Mouse (Mus musculus): Measurements from ENCODE around the gene Cyp2d34.

The Cyp2d34 gene

DNA sequence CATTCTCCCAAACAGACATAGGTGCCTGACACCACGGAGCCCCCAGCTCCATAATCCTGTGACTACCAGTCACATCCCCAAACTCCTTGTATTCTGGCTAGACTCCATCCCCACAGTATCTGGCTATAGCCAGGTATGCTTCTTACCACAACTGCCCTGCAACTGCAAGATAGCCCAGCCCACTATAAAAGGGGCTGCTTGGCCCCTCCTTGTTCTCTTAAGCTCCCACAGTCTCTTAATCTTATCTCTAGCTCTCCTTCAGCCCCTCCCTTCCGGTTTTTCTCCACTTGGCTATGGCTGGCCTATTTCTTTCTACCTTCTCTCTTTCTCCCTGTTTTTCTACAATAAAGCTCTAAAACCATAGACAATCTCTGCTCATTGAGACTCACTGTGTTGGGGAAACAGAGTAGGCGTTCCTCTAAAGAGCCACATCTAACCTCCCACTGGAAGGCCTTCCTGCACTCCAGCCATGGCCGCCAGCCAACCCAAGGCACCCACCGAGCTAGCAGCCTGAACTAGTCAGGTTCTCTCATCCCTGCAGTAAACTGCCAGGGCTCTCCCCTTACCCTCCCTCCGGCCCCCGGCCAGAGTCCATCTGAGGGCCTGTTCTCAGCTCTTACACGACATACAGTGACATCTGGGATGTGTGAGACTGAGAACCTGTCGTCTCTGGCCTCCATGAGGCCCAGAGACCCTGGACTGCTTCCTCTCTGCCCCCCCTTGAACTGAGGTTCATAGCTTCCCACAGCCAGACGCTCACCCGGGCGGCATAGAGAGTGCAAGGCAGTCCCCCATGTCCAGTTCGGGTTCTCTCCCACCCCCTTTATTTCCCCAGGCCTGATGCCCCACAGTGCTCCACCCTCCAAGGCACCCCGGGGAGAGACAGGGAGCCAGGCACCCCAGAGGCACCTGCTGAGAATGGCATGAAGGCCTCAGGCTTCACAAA, 16.7 kb upstream of the Cyp2d34 start:
- no peak for TF ChIP-seq CTCF (conservative IDR thresholded peaks at IDR 0.05; ENCODE audit: low read length)
- no peak for TF ChIP-seq POU5F1 (IDR thresholded peaks at IDR 0.05; ENCODE audit: borderline replicate concordance, low read length)
- TF ChIP-seq NANOG (IDR thresholded peaks at IDR 0.05; ENCODE audit: borderline replicate concordance, low read length): no peak
- Histone ChIP-seq H3K4me3 (replicated peaks; ENCODE audit: low read length) (no peak overlapping the region), H3K27me3 (ENCODE audit: insufficient read depth, low read length) (no peaks in the 10 kb centered on the region), H3K9me3 (ENCODE audit: low read length) (peaks cover 10% of the 10 kb centered on the region), H3K36me3 (ENCODE audit: insufficient read depth, low read length) (no peaks in the 10 kb centered on the region), H3K4me1 (replicated peaks; ENCODE audit: low read depth, low read length) (no peaks in the 10 kb centered on the region; the same call in 1 of the 2 replicates)

DNA sequence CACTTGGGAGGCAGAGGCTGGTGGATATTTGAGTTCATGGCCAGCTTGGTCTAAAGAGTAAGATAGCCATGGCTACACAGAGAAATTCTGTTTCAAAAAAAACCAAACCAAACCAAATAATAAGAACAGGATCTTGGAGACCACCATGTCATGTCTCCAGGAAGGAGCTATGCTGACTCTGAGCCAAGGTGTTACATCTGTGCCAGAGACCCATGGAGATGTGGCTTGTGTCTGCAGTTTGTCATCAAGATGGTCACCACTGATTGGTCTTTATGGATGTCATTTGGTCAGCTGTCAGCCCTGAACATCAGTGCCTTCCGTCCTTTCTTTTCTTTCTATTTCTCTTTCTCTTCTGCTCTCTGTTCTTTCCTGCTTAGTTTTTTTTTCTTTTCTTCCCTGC, 14.2 kb upstream of the Cyp2d34 start:
- peaks cover 10% of the 10 kb centered on the region for H3K9me3 ChIP-seq (ENCODE audit: low read length)
- no peak overlapping the region for H3K4me3 ChIP-seq (replicated peaks; ENCODE audit: low read length)
- TF ChIP-seq NANOG (IDR thresholded peaks at IDR 0.05; ENCODE audit: borderline replicate concordance, low read length) (no peak), POU5F1 (IDR thresholded peaks at IDR 0.05; ENCODE audit: borderline replicate concordance, low read length) (no peak), CTCF (conservative IDR thresholded peaks at IDR 0.05; ENCODE audit: low read length) (no peak)
- no peaks in the 10 kb centered on the region for H3K36me3 ChIP-seq (ENCODE audit: insufficient read depth, low read length)
- H3K4me1 ChIP-seq (replicated peaks; ENCODE audit: low read depth, low read length): no peaks in the 10 kb centered on the region; the same call in 1 of the 2 replicates
- no peaks in the 10 kb centered on the region for H3K27me3 ChIP-seq (ENCODE audit: insufficient read depth, low read length)

DNA sequence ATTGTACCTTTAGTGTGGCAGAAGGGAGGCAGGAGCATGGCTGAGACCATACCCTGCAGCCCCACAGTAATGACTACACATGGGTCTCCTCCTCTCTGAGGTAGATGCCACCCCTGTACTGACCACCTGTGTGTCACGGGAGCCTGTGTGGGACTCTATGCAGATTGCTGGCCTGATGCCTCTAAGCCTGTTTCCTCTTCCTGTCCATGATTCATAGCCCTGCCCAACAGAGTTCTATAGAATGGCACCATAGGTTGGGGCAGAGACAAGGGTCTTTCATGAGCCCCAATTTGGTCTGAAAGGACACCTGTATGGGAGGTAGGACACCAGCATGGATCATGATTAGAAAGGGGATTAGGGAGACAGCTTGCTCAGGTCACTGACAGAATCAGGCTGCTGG, 1.2 kb upstream of the Cyp2d34 start:
- Histone ChIP-seq H3K36me3 (ENCODE audit: insufficient read depth, low read length) (no peaks in the 10 kb centered on the region), H3K27me3 (ENCODE audit: insufficient read depth, low read length) (no peaks in the 10 kb centered on the region), H3K4me1 (replicated peaks; ENCODE audit: low read depth, low read length) (no peaks in the 10 kb centered on the region), H3K4me3 (replicated peaks; ENCODE audit: low read length) (no peak overlapping the region), H3K9me3 (ENCODE audit: low read length) (peaks cover 15% of the 10 kb centered on the region)
- no peak for TF ChIP-seq POU5F1 (IDR thresholded peaks at IDR 0.05; ENCODE audit: borderline replicate concordance, low read length)
- no peak for TF ChIP-seq NANOG (IDR thresholded peaks at IDR 0.05; ENCODE audit: borderline replicate concordance, low read length)
- TF ChIP-seq CTCF (conservative IDR thresholded peaks at IDR 0.05; ENCODE audit: low read length): no peak

DNA sequence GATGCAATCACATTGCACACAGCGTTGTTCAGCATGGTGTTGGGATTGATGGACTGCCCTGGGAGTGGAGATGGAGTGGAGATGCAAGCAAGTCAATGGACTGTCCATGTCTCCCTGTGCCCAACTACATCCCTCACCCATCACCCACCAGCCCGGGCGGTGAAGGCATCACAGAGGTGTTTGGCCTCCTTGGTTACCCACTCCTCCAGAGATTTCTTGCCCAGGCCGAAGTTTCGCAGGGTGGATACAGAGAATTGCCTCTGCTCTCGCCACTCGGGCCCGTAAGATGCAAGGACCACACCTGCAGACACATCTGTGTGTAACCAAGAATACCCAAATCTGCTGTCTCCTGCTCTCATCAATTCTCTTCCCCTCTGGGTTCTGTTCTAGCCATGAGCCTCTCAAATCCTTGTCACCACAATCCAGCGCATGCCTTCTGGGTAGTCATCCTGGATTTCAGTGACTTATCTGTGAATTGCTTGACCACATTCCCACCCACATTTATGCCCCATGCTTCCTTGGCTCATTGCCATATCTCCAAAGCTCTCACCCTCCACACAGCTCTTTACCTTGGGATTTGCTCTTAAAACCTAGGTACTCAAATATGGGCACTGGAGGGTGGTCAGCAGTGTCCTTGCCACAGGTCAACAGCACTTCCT, 2.3 kb downstream of the Cyp2d34 start:
- Histone ChIP-seq H3K9me3 (ENCODE audit: low read length) (peaks cover 31% of the 10 kb centered on the region), H3K4me1 (replicated peaks; ENCODE audit: low read depth, low read length) (no peaks in the 10 kb centered on the region), H3K4me3 (replicated peaks; ENCODE audit: low read length) (no peak overlapping the region), H3K27me3 (ENCODE audit: insufficient read depth, low read length) (no peaks in the 10 kb centered on the region), H3K36me3 (ENCODE audit: insufficient read depth, low read length) (no peaks in the 10 kb centered on the region)
- TF ChIP-seq CTCF (conservative IDR thresholded peaks at IDR 0.05; ENCODE audit: low read length): no peak
- no peak for TF ChIP-seq POU5F1 (IDR thresholded peaks at IDR 0.05; ENCODE audit: borderline replicate concordance, low read length)
- TF ChIP-seq NANOG (IDR thresholded peaks at IDR 0.05; ENCODE audit: borderline replicate concordance, low read length): no peak

DNA sequence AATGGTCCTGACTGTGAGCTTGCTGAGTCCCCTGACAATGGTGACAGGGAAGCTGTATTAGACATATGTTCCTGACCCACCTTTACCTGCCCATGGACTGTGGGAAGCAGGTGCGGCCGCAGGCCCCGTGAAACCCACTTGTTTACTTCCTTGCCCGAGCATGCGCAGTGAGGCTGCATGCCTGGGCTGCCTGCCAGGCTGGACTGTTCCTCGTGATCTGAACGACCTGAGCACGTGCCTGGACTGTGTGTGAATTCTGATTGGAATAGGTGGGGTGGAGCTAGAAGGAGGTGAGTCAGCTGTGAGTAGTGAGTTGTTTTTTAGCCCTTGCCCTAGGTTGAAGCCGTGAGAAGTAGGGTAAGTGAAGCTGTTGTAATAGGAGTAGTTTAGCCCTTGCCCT, 38.1 kb downstream of the Cyp2d34 start:
- H3K36me3 ChIP-seq (ENCODE audit: insufficient read depth, low read length): no peaks in the 10 kb centered on the region
- no peak overlapping the region for H3K4me3 ChIP-seq (replicated peaks; ENCODE audit: low read length)
- TF ChIP-seq CTCF (conservative IDR thresholded peaks at IDR 0.05; ENCODE audit: low read length) (no peak), NANOG (IDR thresholded peaks at IDR 0.05; ENCODE audit: borderline replicate concordance, low read length) (no peak), POU5F1 (IDR thresholded peaks at IDR 0.05; ENCODE audit: borderline replicate concordance, low read length) (no peak)
- H3K27me3 ChIP-seq (ENCODE audit: insufficient read depth, low read length): no peaks in the 10 kb centered on the region
- no peaks in the 10 kb centered on the region for H3K4me1 ChIP-seq (replicated peaks; ENCODE audit: low read depth, low read length)
- peaks cover 65% of the 10 kb centered on the region for H3K9me3 ChIP-seq (ENCODE audit: low read length)

DNA sequence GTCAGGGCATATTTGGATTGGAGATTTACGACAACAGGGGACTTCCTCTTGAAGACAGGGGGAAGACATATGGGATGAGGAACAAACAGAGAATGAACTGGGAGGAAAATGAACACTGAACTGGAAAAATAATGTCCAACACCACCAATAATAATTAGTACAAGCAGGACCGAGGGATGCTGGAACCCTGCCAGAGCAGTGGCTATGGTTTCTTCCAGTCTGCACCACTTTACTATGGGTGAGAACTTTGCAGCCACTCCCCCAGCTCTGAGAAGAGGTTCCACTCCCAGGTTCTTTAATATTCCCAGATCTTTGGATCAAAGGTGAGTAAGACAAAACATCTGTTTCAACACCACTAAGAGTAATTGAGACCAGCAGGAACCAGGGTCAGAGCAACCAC, 41.7 kb downstream of the Cyp2d34 start:
- Histone ChIP-seq H3K36me3 (ENCODE audit: insufficient read depth, low read length) (no peaks in the 10 kb centered on the region), H3K9me3 (ENCODE audit: low read length) (peaks cover 66% of the 10 kb centered on the region), H3K27me3 (ENCODE audit: insufficient read depth, low read length) (no peaks in the 10 kb centered on the region), H3K4me3 (replicated peaks; ENCODE audit: low read length) (no peak overlapping the region), H3K4me1 (replicated peaks; ENCODE audit: low read depth, low read length) (no peaks in the 10 kb centered on the region)
- TF ChIP-seq NANOG (IDR thresholded peaks at IDR 0.05; ENCODE audit: borderline replicate concordance, low read length) (no peak), CTCF (conservative IDR thresholded peaks at IDR 0.05; ENCODE audit: low read length) (no peak), POU5F1 (IDR thresholded peaks at IDR 0.05; ENCODE audit: borderline replicate concordance, low read length) (no peak)

DNA sequence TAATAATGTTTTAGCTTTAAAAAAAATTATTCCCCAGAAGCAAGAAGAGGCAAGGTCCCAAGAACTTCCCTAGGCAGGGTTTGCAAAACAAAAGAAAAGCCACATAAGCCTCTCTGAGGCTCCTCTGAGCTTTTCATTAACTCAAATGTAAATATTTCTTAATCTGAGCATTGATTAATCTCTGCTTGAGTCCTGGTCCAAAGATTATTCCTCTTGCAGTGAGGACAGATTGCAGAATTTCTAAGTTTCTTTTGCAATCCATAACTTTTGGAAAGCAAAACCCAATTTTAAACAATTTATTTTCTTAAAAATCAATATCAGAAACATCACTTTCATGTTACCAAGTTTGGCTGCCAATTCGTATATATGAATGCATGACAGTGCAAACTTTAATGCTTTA, 47.9 kb downstream of the Cyp2d34 start:
- 0 out of 2 replicates have a peak, but pooled peaks cover 4% of the 10 kb centered on the region for H3K36me3 ChIP-seq (ENCODE audit: insufficient read depth, low read length)
- H3K9me3 ChIP-seq (ENCODE audit: low read length): peaks cover 64% of the 10 kb centered on the region
- TF ChIP-seq CTCF (conservative IDR thresholded peaks at IDR 0.05; ENCODE audit: low read length) (no peak), POU5F1 (IDR thresholded peaks at IDR 0.05; ENCODE audit: borderline replicate concordance, low read length) (no peak), NANOG (IDR thresholded peaks at IDR 0.05; ENCODE audit: borderline replicate concordance, low read length) (no peak)
- H3K27me3 ChIP-seq (ENCODE audit: insufficient read depth, low read length): no peaks in the 10 kb centered on the region
- H3K4me1 ChIP-seq (replicated peaks; ENCODE audit: low read depth, low read length): no peaks in the 10 kb centered on the region
- no peak overlapping the region for H3K4me3 ChIP-seq (replicated peaks; ENCODE audit: low read length)
